ENCODE assay signal across 14 mouse cellular contexts in the genomic region with DNA sequence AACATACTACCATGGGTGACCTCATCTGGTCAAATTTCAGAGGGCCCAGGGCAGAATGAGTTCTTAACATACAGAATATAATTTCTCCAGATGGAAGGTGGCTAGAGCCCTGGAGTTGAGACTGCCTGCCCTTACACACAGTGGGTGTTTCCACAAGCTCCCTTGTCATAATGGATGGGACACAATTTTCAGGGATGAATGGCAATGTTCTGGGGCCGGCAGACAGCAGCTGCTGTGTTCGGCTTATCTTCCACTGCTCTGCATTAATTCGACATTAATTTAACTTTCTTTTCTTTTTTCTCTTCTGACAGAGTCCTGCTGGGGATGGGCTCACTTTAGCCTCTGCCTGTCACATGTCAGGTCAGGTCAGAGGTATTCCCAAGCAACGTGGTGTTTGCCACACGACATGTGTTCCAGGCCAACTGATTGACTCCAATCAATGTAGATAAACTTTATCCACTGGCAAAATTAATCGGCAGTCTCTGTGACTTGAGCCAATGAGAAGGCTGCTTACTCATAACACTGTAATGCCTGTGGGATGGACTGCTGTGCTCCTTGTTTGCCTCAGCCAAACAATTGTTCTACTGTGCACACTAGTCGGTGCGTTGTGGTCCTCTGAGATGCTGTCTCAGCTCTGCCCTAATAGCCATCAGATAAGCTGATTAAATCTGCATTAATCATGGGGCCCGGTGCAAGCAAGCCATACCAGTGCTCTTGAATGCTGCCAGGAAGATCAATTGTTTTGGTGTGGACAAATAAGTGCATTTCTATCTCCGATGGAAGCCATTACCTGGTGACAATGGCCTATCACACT.
DNase-seq lines count a peak whose midpoint lies in the region; ATAC-seq and TF ChIP-seq lines count a peak whose summit lies in the region.
"Had no signal": no experiment of that assay in that cellular context is flagged by ENCODE, and none has a peak within 500 bp of the region (broad histone marks: within the 10 kb centered on the region; RNA-seq: fewer than 3 reads in every experiment).

No protein-coding gene starts in this region.

- H3K4me3 ChIP-seq in lung, embryonic 14.5 days (ENCODE audit: low read depth, low read length), result no peak overlapping the region
- H3K4me3 ChIP-seq in stomach, embryonic 14.5 days (ENCODE audit: low read depth, low read length), result no peak overlapping the region
- H3K4me3 ChIP-seq: embryonic facial prominence, embryonic 10.5 days; limb, embryonic 12.5 days; megakaryocyte, embryonic 14.5 days had no signal

- TF ChIP-seq CTCF in lung, embryonic 14.5 days (IDR thresholded peaks at IDR 0.05; ENCODE audit: low read depth), result no peak

- no peak for DNase-seq in lung, embryonic 14.5 days
- no peak for DNase-seq in lung, postnatal 25 days (ENCODE audit: low spot score)
- DNase-seq in embryo, embryonic 10 days (ENCODE audit: low spot score), result peak; percentile 44
- peak; percentile 53 for DNase-seq in mesoderm, embryonic 11.5 days (ENCODE audit: low read depth, low spot score)
- DNase-seq in kidney, postnatal 14 days, result no peak
- no peak for DNase-seq in adrenal gland, adult 18-20 months (ENCODE audit: low spot score in 2 of 2)
- DNase-seq: cerebellum, adult 18-20 months; lung, adult 2 months; thymus, adult 2 months had no signal

- 23% methylated on average over 10 of the region's 10 CpGs for WGBS in lung, embryonic 14.5 days
- WGBS in stomach, embryonic 14.5 days, result 26% methylated on average over 10 of the region's 10 CpGs

- 0 out of 2 replicates have a peak, but pooled peaks cover 6% of the 10 kb centered on the region for H3K4me1 ChIP-seq in lung, embryonic 14.5 days (ENCODE audit: insufficient read depth)
- H3K4me1 ChIP-seq in stomach, embryonic 14.5 days (ENCODE audit: control insufficient read depth, insufficient read depth, low read length), result no peaks in the 10 kb centered on the region
- H3K4me1 ChIP-seq: megakaryocyte, embryonic 14.5 days had no signal

- H3K36me3 ChIP-seq in lung, embryonic 14.5 days (ENCODE audit: insufficient read depth), result no peaks in the 10 kb centered on the region
- H3K36me3 ChIP-seq in stomach, embryonic 14.5 days (ENCODE audit: control insufficient read depth, insufficient read depth, low read length), result no peaks in the 10 kb centered on the region
- H3K36me3 ChIP-seq: embryonic facial prominence, embryonic 10.5 days; limb, embryonic 12.5 days had no signal

- peak; percentile 58 for ATAC-seq in lung, embryonic 14.5 days (ENCODE audit: insufficient read depth)
- ATAC-seq in stomach, embryonic 14.5 days (ENCODE audit: insufficient number of reproducible peaks, insufficient read depth, low FRiP score, low read depth), result peak; percentile 71; the same call in 1 of the 2 replicates

- H3K27me3 ChIP-seq in lung, embryonic 14.5 days (ENCODE audit: insufficient read depth, low read length), result no peaks in the 10 kb centered on the region
- no peaks in the 10 kb centered on the region for H3K27me3 ChIP-seq in stomach, embryonic 14.5 days (ENCODE audit: control insufficient read depth, insufficient read depth, low read length)
- H3K27me3 ChIP-seq: CH12.LX; limb, embryonic 12.5 days; megakaryocyte, embryonic 14.5 days had no signal

- H3K9ac ChIP-seq in lung, embryonic 14.5 days, result no peak overlapping the region
- H3K9ac ChIP-seq in stomach, embryonic 14.5 days (replicated peaks; ENCODE audit: low read depth, low read length), result no peak overlapping the region
- H3K9ac ChIP-seq: limb, embryonic 12.5 days had no signal

- H3K4me2 ChIP-seq in lung, embryonic 14.5 days, result no peak overlapping the region
- H3K4me2 ChIP-seq in stomach, embryonic 14.5 days (replicated peaks; ENCODE audit: low read depth, low read length), result no peak overlapping the region
- H3K4me2 ChIP-seq: limb, embryonic 12.5 days had no signal

- no peak overlapping the region for H3K27ac ChIP-seq in lung, embryonic 14.5 days (ENCODE audit: low read depth)
- H3K27ac ChIP-seq in stomach, embryonic 14.5 days (ENCODE audit: low read length), result no peak overlapping the region
- H3K27ac ChIP-seq: embryonic facial prominence, embryonic 10.5 days; limb, embryonic 12.5 days had no signal

- H3K9me3 ChIP-seq in lung, embryonic 14.5 days (ENCODE audit: low read depth, low read length), result no peaks in the 10 kb centered on the region
- no peaks in the 10 kb centered on the region for H3K9me3 ChIP-seq in stomach, embryonic 14.5 days (ENCODE audit: control insufficient read depth, low read depth, low read length)
- H3K9me3 ChIP-seq: embryonic facial prominence, embryonic 10.5 days; limb, embryonic 12.5 days had no signal

Comparison
In these comparisons a context has a peak if more than half of its experiments do, and no peak if none do; other contexts are left out.
1. DNase-seq: peak in embryo, embryonic 10 days (single experiment) and mesoderm, embryonic 11.5 days (single experiment); none in lung, embryonic 14.5 days (single experiment), lung, postnatal 25 days (single experiment), kidney, postnatal 14 days (single experiment) and adrenal gland, adult 18-20 months (0 of 2).